Mouse (Mus musculus) brain, embryonic 14.5 days (tissue): ENCODE measurements around the gene Hlf. TPM values are rescaled to one million over a fixed set of nuclear protein-coding genes. Genes with fewer than 3 reads are reported as not detected.
A peak's percentile ranks its signal among the peaks of the same experiment; 100 is the strongest.

Experiments
- DNase-seq: peaks from one replicate; pipeline ENCODE4 v3.0.0-alpha.2; 2011; ENCODE audit warnings: low read depth
- CTCF ChIP-seq: fragments of 200-500 bp; IDR thresholded peaks from 2 replicates; pipeline ENCODE4 v1.5.1; 2012; ENCODE audit warnings: inconsistent platforms, mild to moderate bottlenecking, moderate library complexity, borderline replicate concordance; ENCODE audit not compliant: insufficient read depth, insufficient read length; ENCODE audit errors: extremely low read depth
- POLR2A ChIP-seq: fragments of 200-500 bp; IDR thresholded peaks from 2 replicates; pipeline ENCODE4 v1.6.1; 2012; ENCODE audit warnings: mild to moderate bottlenecking, inconsistent platforms, borderline replicate concordance; ENCODE audit not compliant: poor library complexity, insufficient read depth, insufficient read length, severe bottlenecking; ENCODE audit errors: extremely low read depth
- polyA plus RNA-seq: library from polyadenylated mRNA; depleted of rRNA; stranded (reverse); fragments of >200 nt; gene quantifications from 2 replicates; pipeline ENCODE4 v1.2.3, GENCODE M21; 2012; rRNA removed

Gene Hlf
- 4.1 and 6.3 TPM in 2 replicates for polyA plus RNA-seq

- DNase-seq, result peak; percentile 98
- TF ChIP-seq CTCF, result no peak
- TF ChIP-seq POLR2A, result no peak
These were observed at the start of gene Hlf for GRCm38 (mm10) chr11:90390817-90391173. Gene Hlf (minus strand): TSS chr11:90390895.

GRCm38 (mm10) chr11:90438768-90439167 is 48.1 kb upstream of the Hlf start:
- peak; percentile 20 for DNase-seq
- TF ChIP-seq POLR2A (no peak), CTCF (no peak)

- no peak for TF ChIP-seq POLR2A
- TF ChIP-seq CTCF, result no peak
- peak; percentile 10 for DNase-seq
These were observed 34.5 kb upstream of the Hlf start for GRCm38 (mm10) chr11:90425207-90425525.

- TF ChIP-seq POLR2A, result no peak
- no peak for TF ChIP-seq CTCF
- peak; percentile 12 for DNase-seq
These were observed 33.9 kb upstream of the Hlf start for GRCm38 (mm10) chr11:90424334-90425206.

GRCm38 (mm10) chr11:90423896-90424295 is 33.2 kb upstream of the Hlf start:
- TF ChIP-seq POLR2A (no peak), CTCF (no peak)
- DNase-seq, result no peak

- DNase-seq, result no peak
- TF ChIP-seq CTCF (no peak), POLR2A (no peak)
These were observed 29.0 kb upstream of the Hlf start for GRCm38 (mm10) chr11:90419706-90420105.

GRCm38 (mm10) chr11:90417921-90418320 is 27.2 kb upstream of the Hlf start:
- TF ChIP-seq POLR2A (no peak), CTCF (no peak)
- peak; percentile 99 for DNase-seq

GRCm38 (mm10) chr11:90417011-90417410 is 26.3 kb upstream of the Hlf start:
- DNase-seq, result no peak
- no peak for TF ChIP-seq POLR2A
- TF ChIP-seq CTCF, result no peak

- no peak for TF ChIP-seq CTCF
- TF ChIP-seq POLR2A, result no peak
- no peak for DNase-seq
These were observed 8.2 kb upstream of the Hlf start for GRCm38 (mm10) chr11:90398850-90399249.

GRCm38 (mm10) chr11:90391271-90392185 is 833 bp upstream of the Hlf start:
- TF ChIP-seq POLR2A, result no peak
- no peak for TF ChIP-seq CTCF
- peak; percentile 34 for DNase-seq
